ENCODE assay signal across 8 mouse cellular contexts in genomic region chr12:12176331-12177263, GRCm38 (mm10).
DNase-seq lines count a peak whose midpoint lies in the region; ATAC-seq and TF ChIP-seq lines count a peak whose summit lies in the region.

No protein-coding gene starts in this region.

- H3K4me2 ChIP-seq in heart, embryonic 15.5 days: peak overlapping the region; percentile 67
- H3K4me2 ChIP-seq in liver, embryonic 15.5 days: peak overlapping the region; percentile 56
- H3K4me2 ChIP-seq in neural tube, embryonic 11.5 days (ENCODE audit: low read depth): peak overlapping the region; percentile 33
- peak overlapping the region; percentile 54 for H3K4me2 ChIP-seq in stomach, embryonic 16.5 days (ENCODE audit: low read depth, low read length)

- peak; percentile 28 for ATAC-seq in heart, embryonic 15.5 days (replicated peaks; ENCODE audit: insufficient number of reproducible peaks, insufficient read depth, low FRiP score, low read depth)
- ATAC-seq in liver, embryonic 15.5 days (ENCODE audit: insufficient read depth): peak; percentile 68
- peak; percentile 84 for ATAC-seq in neural tube, embryonic 11.5 days (ENCODE audit: insufficient read depth, low FRiP score, low TSS enrichment)
- peak; percentile 82 for ATAC-seq in stomach, embryonic 16.5 days (ENCODE audit: insufficient read depth, low FRiP score)

- H3K9ac ChIP-seq in heart, embryonic 15.5 days: 0 out of 2 replicates have a peak overlapping the region, but pooled peaks have one; percentile 8
- H3K9ac ChIP-seq in liver, embryonic 15.5 days: no peak overlapping the region
- H3K9ac ChIP-seq in neural tube, embryonic 11.5 days (ENCODE audit: low read length): peak overlapping the region; percentile 28
- H3K9ac ChIP-seq in stomach, embryonic 16.5 days (ENCODE audit: low read length): peak overlapping the region; percentile 49

- H3K27ac ChIP-seq in forebrain, embryonic 10.5 days: peak overlapping the region; percentile 81
- H3K27ac ChIP-seq in heart, embryonic 15.5 days: no peak overlapping the region
- H3K27ac ChIP-seq in liver, embryonic 15.5 days (replicated peaks): no peak overlapping the region
- H3K27ac ChIP-seq in neural tube, embryonic 11.5 days (ENCODE audit: low read depth, low read length): no peak overlapping the region
- no peak overlapping the region for H3K27ac ChIP-seq in stomach, embryonic 16.5 days (ENCODE audit: low read length)

- H3K27me3 ChIP-seq in forebrain, embryonic 10.5 days (ENCODE audit: poor library complexity, severe bottlenecking): no peaks in the 10 kb centered on the region
- H3K27me3 ChIP-seq in heart, embryonic 15.5 days: no peaks in the 10 kb centered on the region
- H3K27me3 ChIP-seq in liver, embryonic 15.5 days: no peaks in the 10 kb centered on the region
- H3K27me3 ChIP-seq in neural tube, embryonic 11.5 days (ENCODE audit: control insufficient read depth, insufficient read depth, low read length): no peaks in the 10 kb centered on the region
- no peaks in the 10 kb centered on the region for H3K27me3 ChIP-seq in stomach, embryonic 16.5 days (ENCODE audit: control insufficient read depth, insufficient read depth, low read length)

- peak; percentile 89; the same call in 1 of the 2 replicates for TF ChIP-seq CTCF in brain, embryonic 14.5 days (IDR thresholded peaks at IDR 0.05; ENCODE audit: borderline replicate concordance, extremely low read depth, insufficient read depth, insufficient read length)

- peaks cover 17% of the 10 kb centered on the region for H3K4me1 ChIP-seq in forebrain, embryonic 10.5 days
- peaks cover 38% of the 10 kb centered on the region for H3K4me1 ChIP-seq in heart, embryonic 15.5 days (replicated peaks)
- H3K4me1 ChIP-seq in liver, embryonic 15.5 days (replicated peaks): peaks cover 6% of the 10 kb centered on the region; the same call in 1 of the 2 replicates
- peaks cover 7% of the 10 kb centered on the region; the same call in 1 of the 2 replicates for H3K4me1 ChIP-seq in neural tube, embryonic 11.5 days (ENCODE audit: control insufficient read depth, insufficient read depth, low read length)
- H3K4me1 ChIP-seq in stomach, embryonic 16.5 days (ENCODE audit: control insufficient read depth, insufficient read depth, low read length): peaks cover 7% of the 10 kb centered on the region; the same call in 1 of the 2 replicates

- no peaks in the 10 kb centered on the region for H3K9me3 ChIP-seq in forebrain, embryonic 10.5 days
- H3K9me3 ChIP-seq in heart, embryonic 15.5 days (replicated peaks): no peaks in the 10 kb centered on the region
- no peaks in the 10 kb centered on the region for H3K9me3 ChIP-seq in liver, embryonic 15.5 days (replicated peaks)
- H3K9me3 ChIP-seq in neural tube, embryonic 11.5 days (ENCODE audit: control insufficient read depth, low read length): no peaks in the 10 kb centered on the region
- no peaks in the 10 kb centered on the region for H3K9me3 ChIP-seq in stomach, embryonic 16.5 days (replicated peaks; ENCODE audit: control insufficient read depth, low read length)

- DNase-seq in CD4-positive, CD25-positive, alpha-beta regulatory T cell, adult 2 months (ENCODE audit: low read depth, low spot score): peak; percentile 89
- peak; percentile 96 for DNase-seq in brain, embryonic 14.5 days (ENCODE audit: low read depth)
- peak; percentile 69 for DNase-seq in forebrain, embryonic 10.5 days (ENCODE audit: extremely low spot score, low spot score)
- peak; percentile 86 for DNase-seq in kidney, postnatal 14 days
- peak; percentile 82 for DNase-seq in neural tube, embryonic 11.5 days (ENCODE audit: low spot score)

- H3K36me3 ChIP-seq in forebrain, embryonic 10.5 days (replicated peaks): no peaks in the 10 kb centered on the region
- no peaks in the 10 kb centered on the region for H3K36me3 ChIP-seq in heart, embryonic 15.5 days
- no peaks in the 10 kb centered on the region for H3K36me3 ChIP-seq in liver, embryonic 15.5 days (replicated peaks)
- H3K36me3 ChIP-seq in neural tube, embryonic 11.5 days (ENCODE audit: control insufficient read depth, insufficient read depth, low read length): no peaks in the 10 kb centered on the region
- no peaks in the 10 kb centered on the region for H3K36me3 ChIP-seq in stomach, embryonic 16.5 days (ENCODE audit: control insufficient read depth, insufficient read depth, low read length)

- no peak for TF ChIP-seq POLR2A in brain, embryonic 14.5 days (IDR thresholded peaks at IDR 0.05; ENCODE audit: borderline replicate concordance, extremely low read depth, insufficient read depth, insufficient read length, poor library complexity, severe bottlenecking)

- peak overlapping the region; percentile 42 for H3K4me3 ChIP-seq in forebrain, embryonic 10.5 days
- peak overlapping the region; percentile 38 for H3K4me3 ChIP-seq in heart, embryonic 15.5 days
- peak overlapping the region; percentile 36 for H3K4me3 ChIP-seq in liver, embryonic 15.5 days (replicated peaks)
- H3K4me3 ChIP-seq in neural tube, embryonic 11.5 days (ENCODE audit: low read depth, low read length): 0 out of 2 replicates have a peak overlapping the region, but pooled peaks have one; percentile 8
- peak overlapping the region; percentile 33 for H3K4me3 ChIP-seq in stomach, embryonic 16.5 days (replicated peaks; ENCODE audit: low read length)

- 17% methylated on average over 13 of the region's 13 CpGs for WGBS in forebrain, embryonic 10.5 days
- 6% methylated on average over 13 of the region's 13 CpGs for WGBS in heart, embryonic 15.5 days
- WGBS in liver, embryonic 15.5 days (ENCODE audit: insufficient replicate concordance): 9% methylated on average over 13 of the region's 13 CpGs
- WGBS in neural tube, embryonic 11.5 days: 14% methylated on average over 13 of the region's 13 CpGs
- WGBS in stomach, embryonic 16.5 days: 12% methylated on average over 13 of the region's 13 CpGs

Comparison
In these comparisons a context has a peak if more than half of its experiments do, and no peak if none do; other contexts are left out.
1. ATAC-seq: peak in every context shown above with its lines; median percentile 84 in neural tube, embryonic 11.5 days; 82 in stomach, embryonic 16.5 days; 68 in liver, embryonic 15.5 days; 28 in heart, embryonic 15.5 days.